Mouse (Mus musculus) small intestine, adult 2 months (tissue): ENCODE results near the gene Slc38a6.

ENCODE experiments used
- CTCF ChIP-seq: fragments of 200-500 bp; IDR thresholded peaks from 2 replicates; pipeline ENCODE4 v1.5.1; 2012; ENCODE audit warnings: low read depth, mild to moderate bottlenecking, control low read depth, inconsistent platforms, low read length, moderate library complexity, mixed read lengths; ENCODE audit not compliant: insufficient replicate concordance, insufficient read length; ENCODE audit errors: extremely low read depth
- POLR2A ChIP-seq: fragments of 200-500 bp; IDR thresholded peaks from 2 replicates; pipeline ENCODE4 v1.6.1; 2012; ENCODE audit warnings: low read depth, mild to moderate bottlenecking, control low read depth, inconsistent platforms, low read length, moderate library complexity

GRCm38 (mm10) chr12:73368868-73369608 lies 82.5 kb downstream of the Slc38a6 start:
- no peak for TF ChIP-seq POLR2A
- TF ChIP-seq CTCF: no peak
